Mouse (Mus musculus): ENCODE measurements around the gene Kitl.
A peak's percentile ranks its signal among the peaks of the same experiment; 100 is the strongest.

The Kitl gene

GRCm38 (mm10) chr10:100015370-100016325 is at the start of gene Kitl:
TSS of gene Kitl (plus strand) at chr10:100015630.
- DNase-seq (ENCODE audit: extremely low spot score): peak; percentile 91

- DNase-seq (ENCODE audit: extremely low spot score): no peak
These were observed 42.6 kb upstream of the Kitl start for GRCm38 (mm10) chr10:99972866-99973265.

GRCm38 (mm10) chr10:99980096-99980495 is 35.3 kb upstream of the Kitl start:
- no peak for DNase-seq (ENCODE audit: extremely low spot score)

- no peak for DNase-seq (ENCODE audit: extremely low spot score)
These were observed 34.5 kb upstream of the Kitl start for GRCm38 (mm10) chr10:99980916-99981315.

GRCm38 (mm10) chr10:99981887-99982286 is 33.5 kb upstream of the Kitl start:
- no peak for DNase-seq (ENCODE audit: extremely low spot score)

- no peak for DNase-seq (ENCODE audit: extremely low spot score)
These were observed 28.7 kb upstream of the Kitl start for GRCm38 (mm10) chr10:99986745-99987144.

- DNase-seq (ENCODE audit: extremely low spot score): no peak
These were observed 25.7 kb upstream of the Kitl start for GRCm38 (mm10) chr10:99989758-99990157.

GRCm38 (mm10) chr10:99992121-99992520 is 23.3 kb upstream of the Kitl start:
- DNase-seq (ENCODE audit: extremely low spot score): no peak

- no peak for DNase-seq (ENCODE audit: extremely low spot score)
These were observed 14.0 kb upstream of the Kitl start for GRCm38 (mm10) chr10:100001452-100001851.

- DNase-seq (ENCODE audit: extremely low spot score): no peak
These were observed 11.6 kb upstream of the Kitl start for GRCm38 (mm10) chr10:100003797-100004196.

GRCm38 (mm10) chr10:100009681-100010080 is 5.7 kb upstream of the Kitl start:
- DNase-seq (ENCODE audit: extremely low spot score): no peak

- no peak for DNase-seq (ENCODE audit: extremely low spot score)
These were observed 5.1 kb upstream of the Kitl start for GRCm38 (mm10) chr10:100010291-100010690.

GRCm38 (mm10) chr10:100014096-100014495 is 1.3 kb upstream of the Kitl start:
- DNase-seq (ENCODE audit: extremely low spot score): no peak

- DNase-seq (ENCODE audit: extremely low spot score): peak; percentile 43
These were observed 888 bp downstream of the Kitl start for GRCm38 (mm10) chr10:100016326-100016709.

- DNase-seq (ENCODE audit: extremely low spot score): no peak
These were observed 1.7 kb downstream of the Kitl start for GRCm38 (mm10) chr10:100016941-100017770.

- DNase-seq (ENCODE audit: extremely low spot score): peak; percentile 44
These were observed 2.3 kb downstream of the Kitl start for GRCm38 (mm10) chr10:100017771-100018070.

- DNase-seq (ENCODE audit: extremely low spot score): no peak
These were observed 3.1 kb downstream of the Kitl start for GRCm38 (mm10) chr10:100018493-100018892.

GRCm38 (mm10) chr10:100019246-100020195 is 4.1 kb downstream of the Kitl start:
- DNase-seq (ENCODE audit: extremely low spot score): no peak

GRCm38 (mm10) chr10:100022090-100022834 is 6.8 kb downstream of the Kitl start:
- no peak for DNase-seq (ENCODE audit: extremely low spot score)

GRCm38 (mm10) chr10:100022835-100023093 is 7.3 kb downstream of the Kitl start:
- no peak for DNase-seq (ENCODE audit: extremely low spot score)

GRCm38 (mm10) chr10:100025665-100026064 is 10.2 kb downstream of the Kitl start:
- DNase-seq (ENCODE audit: extremely low spot score): no peak

All from embryo, embryonic 9.5 days (tissue).